Mouse (Mus musculus): Measurements from ENCODE around the gene Npr3.

The Npr3 gene

DNA sequence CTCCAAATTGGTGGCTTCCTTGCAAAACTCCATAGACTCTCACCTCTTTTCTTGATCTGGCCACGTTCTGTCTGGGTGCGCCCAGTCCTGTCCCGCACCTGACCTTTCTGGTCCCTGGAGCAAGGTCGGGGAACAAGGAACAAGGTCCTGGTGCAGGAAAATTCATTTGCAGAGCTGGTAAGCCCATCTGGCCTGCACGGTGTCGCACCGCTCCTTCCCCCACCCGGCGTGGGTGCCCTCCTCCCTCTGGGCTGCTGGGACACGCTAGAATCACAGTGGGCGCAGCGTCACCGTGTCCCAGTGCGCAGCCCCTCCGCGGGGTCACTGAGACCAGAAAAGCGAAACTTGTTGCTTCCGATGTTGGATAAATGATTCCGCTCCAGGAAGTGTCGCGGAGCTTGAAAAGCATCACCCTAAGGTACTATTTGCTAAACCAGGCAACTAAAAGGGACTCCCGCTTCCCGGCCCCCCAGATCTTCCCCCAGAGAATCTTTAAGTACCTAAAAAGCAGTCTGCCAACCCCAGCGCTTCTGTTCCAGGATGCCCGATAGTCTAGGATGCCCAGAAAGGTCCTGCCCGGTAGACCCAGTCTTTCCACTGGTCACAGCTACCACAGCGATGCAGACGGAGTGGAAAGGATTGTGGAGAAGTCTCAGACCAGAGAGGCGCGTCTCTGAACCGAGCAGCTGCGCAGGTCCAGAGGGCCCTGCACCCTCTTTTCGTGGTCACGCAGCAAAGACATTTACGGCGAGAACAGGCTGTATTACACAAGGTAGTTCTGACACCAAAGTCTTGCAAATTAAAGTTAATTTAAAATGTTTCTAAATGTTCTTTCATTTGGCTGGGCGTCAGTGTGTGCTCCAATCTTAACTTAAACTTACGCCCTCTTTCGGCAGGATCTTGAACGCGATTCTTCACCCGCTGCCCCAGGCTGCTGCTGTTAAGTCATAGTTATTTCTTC lies at the start of gene Npr3:
TSS of gene Npr3 (minus strand) at position 717 of the 961 bp plus-strand sequence.
- in situ Hi-C loops (cut with MboI, MseI) = no loop called here

DNA sequence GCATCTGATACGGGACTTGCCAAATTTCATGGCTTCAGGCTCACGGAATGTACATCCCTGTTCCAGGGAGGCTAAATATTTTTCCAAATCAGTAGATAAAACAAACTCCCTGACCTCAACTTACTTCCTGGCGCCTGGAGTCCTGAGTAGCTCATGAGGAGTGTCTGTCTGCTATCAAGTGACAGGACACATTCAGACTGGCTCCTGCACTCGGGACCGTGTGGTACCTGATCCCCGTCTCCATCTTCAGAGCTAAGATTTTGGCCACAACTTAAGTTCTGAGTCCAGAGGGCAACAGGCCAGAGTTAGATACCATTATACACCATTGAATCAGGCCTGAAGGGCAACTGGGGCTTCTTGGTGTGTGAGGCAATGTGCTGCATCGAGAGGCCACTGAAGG lies 49.0 kb upstream of the Npr3 start:
- in situ Hi-C loops (cut with MboI, MseI) = no loop called here

DNA sequence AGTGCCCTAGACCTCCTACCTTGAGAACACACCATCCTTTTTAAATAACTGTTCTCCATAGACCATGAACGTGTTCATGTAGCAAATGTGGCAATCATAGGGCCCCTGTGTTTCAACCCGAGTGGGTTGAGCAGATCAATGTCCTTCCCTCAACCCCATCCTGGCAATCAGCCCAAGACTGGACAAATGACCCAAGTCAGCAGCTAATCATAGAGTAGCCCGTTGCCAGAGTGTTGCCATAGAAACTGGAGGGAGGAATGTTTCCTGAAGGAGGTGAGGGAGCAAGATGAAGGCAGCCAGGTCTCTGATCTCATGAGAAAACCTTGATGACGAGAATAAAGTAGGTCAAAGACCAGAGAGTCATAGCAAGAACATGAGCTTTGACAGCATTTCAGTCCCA lies 47.1 kb upstream of the Npr3 start:
- in situ Hi-C loops (cut with MboI, MseI) = no loop called here

DNA sequence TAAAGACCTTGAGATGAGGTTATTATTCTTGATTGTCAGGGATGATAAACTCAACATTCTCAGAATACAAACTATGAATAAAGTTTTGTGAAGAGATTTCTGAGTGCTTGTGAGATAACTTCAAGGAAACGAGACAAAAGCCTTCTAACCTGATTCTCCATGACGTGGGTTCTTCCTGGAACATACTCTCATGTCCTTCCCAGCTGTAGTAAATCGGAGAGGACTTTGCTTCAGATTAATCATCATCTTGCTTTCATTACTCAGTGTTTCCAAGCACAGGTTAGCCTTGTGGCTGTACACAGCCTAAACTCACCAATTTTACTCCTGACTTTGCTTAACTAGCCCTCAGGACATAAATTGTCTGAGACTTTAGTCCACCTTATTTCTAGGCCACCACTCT lies 45.1 kb upstream of the Npr3 start:
- in situ Hi-C loops (cut with MboI, MseI) = no loop called here

DNA sequence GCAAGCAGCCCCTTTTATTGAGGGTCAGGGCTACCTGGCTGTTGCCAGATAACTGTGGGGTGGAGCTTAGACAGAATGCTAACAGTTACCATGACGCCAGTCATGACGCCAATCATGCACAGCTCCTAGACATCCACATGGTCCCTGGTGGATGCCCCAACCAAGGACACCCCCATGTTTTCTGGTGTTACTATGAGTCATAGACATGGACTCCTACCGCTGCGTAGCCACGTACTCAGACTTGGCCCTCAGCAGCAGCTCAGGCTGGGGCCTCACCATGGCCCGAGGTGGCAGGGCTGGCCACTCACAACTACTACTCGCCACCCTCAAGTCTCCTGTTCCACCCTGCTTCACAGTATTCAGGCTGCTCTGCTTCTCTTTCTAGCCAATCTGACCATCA lies 44.1 kb upstream of the Npr3 start:
- in situ Hi-C loops (cut with MboI, MseI) = no loop called here

- in situ Hi-C loops (cut with MboI, MseI) = no loop called here
Observed at GRCm38 (mm10) chr15:11950144-11950543, 43.1 kb upstream of the Npr3 start.

GRCm38 (mm10) chr15:11949490-11949889 lies 42.4 kb upstream of the Npr3 start:
- in situ Hi-C loops (cut with MboI, MseI) = no loop called here

DNA sequence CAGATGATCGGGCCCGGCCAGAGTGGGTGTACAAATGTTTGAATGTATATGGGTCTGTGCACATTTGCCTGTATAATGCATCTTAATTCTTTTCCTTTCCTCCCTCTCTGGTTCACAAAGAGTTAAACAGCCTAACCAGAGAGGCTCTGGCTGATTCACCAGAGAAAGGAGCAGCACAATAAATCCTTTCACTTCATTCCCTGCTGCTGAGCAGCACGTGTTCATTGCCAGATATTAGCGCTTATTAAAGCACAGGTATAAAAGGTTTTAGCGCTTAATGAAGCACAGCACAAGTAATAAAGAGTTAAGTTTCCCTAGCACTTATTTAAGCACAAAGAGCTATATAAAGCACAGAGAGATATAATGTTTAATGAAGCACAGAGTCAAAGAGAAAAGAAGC lies 33.8 kb upstream of the Npr3 start:
- in situ Hi-C loops (cut with MboI, MseI) = no loop called here

DNA sequence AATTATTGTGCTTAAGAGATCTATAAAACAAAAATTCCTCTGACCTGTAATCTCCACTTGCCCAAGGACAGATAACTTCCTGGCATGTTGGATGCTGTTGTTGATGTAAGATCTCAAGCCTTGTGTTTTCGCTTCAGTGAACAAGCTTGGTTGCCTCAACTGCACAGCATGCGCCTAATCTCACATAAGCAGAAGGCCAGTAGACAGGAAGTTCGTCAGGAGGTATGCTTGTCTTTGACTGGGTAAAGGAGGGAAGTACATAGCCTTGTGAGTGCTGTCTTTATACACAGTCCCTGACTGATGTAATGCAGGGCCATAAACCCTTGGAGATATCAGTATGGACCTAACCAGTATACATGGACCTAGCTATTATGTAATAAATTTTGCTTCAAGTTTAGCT lies 20.7 kb upstream of the Npr3 start:
- in situ Hi-C loops (cut with MboI, MseI) = no loop called here

GRCm38 (mm10) chr15:11914101-11914500 lies 7.0 kb upstream of the Npr3 start:
- in situ Hi-C loops (cut with MboI, MseI) = no loop called here

DNA sequence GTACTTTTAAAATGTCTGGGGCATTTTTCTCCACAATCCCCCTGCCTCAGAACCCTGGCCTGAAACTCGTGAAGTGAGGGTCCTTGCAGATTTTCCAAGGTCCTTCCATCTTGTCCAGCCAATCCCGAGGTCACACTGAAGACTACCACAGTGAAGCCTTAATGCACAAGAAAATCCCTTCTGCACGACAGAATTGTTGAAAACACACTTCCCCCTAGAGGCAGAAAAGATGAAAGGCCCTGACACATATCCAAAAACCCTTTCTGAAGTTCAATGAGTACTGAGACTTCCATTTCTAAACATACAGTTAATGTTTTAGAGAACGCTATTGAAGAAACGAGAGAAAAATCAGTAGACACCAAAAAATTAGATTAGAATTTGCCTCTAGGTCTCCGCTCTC lies 2.8 kb upstream of the Npr3 start:
- in situ Hi-C loops (cut with MboI, MseI) = no loop called here

DNA sequence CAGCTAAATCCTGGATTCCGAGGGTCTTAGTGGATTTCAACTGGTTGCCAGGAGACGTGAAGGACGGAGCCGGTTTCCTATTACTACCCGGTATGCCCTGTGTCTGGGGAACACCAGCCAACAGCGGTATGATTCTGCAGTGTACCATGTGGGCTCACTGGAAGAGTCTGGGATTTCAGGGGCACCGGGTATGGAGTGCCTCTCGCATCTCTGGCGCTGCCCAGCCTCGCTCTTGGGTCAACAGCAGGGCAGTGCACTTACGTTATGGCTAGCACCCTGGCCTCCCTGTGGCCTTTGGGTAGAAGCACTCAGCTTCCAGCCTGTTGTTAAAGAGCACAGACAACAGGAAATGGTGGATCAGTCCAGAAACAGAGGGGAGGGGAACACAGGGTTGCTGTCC lies 1.1 kb upstream of the Npr3 start:
- in situ Hi-C loops (cut with MboI, MseI) = no loop called here

DNA sequence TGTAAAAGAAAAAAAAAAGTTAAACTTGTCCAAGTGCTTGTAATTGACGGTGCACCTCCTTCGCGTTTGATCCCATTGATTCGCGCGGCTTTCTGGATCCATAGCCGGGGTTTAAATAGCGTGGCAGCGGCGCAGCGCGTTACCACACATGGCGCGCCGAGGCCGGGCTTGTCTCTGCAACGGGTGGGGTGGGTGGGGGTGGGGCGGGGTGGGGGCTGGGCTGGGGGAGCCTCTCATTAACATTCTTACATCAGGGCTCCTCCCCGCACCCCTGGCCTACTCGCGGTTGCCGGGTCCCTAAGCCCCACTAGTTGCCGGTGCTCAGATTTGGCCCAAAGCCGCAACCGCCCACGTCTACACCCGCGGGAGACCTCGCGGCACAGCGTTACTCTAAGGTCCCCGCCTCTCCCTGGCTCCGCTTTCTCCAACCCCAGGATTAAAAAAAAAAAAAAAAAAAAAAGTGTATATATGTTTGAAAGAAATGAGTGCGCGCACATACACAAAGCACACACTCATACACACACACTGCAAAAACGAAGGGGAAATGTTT lies 991 bp downstream of the Npr3 start:
- in situ Hi-C loops (cut with MboI, MseI) = no loop called here

DNA sequence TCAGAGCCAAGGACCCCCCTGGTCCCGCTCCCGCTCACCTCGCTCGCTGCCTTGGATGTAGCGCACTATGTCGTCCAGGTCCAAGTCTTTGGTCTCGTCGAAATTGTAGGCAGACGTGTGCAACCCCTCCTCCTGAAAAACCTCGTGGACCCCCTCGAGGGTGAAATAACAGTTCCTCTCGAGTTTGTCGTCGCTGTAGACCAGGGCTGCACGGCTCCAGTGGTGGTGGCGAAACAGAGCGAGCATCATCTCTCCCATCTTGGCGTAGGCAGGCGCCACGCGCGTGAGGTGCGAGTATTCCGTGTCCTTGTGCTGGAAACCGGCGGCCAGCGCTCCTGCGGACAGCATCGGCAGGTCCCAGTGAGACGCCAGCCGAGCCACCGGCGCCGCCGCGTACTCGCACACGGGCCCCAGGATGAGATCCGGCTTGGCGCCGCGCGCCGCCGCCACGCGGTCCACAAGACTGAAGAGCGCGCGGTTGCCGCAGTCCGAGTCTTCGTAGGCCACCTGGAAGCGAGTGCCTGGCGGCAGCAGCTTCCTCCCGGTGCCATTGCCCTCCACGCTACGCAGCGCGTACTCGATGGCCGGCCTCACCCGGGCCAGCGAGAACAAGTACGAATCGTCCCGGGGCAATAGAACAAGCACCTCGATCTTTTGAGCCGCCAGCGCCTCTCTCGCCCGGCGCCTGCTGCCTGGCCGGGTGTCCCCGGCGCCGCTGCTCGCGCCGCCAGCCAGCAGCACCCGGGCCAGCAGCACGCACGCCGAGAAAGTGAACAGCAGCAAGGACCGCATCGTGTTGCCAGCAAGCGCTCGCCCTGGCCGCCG lies 2.0 kb downstream of the Npr3 start:
- in situ Hi-C loops (cut with MboI, MseI) = no loop called here

GRCm38 (mm10) chr15:11904043-11904847 lies 2.8 kb downstream of the Npr3 start:
- in situ Hi-C loops (cut with MboI, MseI) = no loop called here

DNA sequence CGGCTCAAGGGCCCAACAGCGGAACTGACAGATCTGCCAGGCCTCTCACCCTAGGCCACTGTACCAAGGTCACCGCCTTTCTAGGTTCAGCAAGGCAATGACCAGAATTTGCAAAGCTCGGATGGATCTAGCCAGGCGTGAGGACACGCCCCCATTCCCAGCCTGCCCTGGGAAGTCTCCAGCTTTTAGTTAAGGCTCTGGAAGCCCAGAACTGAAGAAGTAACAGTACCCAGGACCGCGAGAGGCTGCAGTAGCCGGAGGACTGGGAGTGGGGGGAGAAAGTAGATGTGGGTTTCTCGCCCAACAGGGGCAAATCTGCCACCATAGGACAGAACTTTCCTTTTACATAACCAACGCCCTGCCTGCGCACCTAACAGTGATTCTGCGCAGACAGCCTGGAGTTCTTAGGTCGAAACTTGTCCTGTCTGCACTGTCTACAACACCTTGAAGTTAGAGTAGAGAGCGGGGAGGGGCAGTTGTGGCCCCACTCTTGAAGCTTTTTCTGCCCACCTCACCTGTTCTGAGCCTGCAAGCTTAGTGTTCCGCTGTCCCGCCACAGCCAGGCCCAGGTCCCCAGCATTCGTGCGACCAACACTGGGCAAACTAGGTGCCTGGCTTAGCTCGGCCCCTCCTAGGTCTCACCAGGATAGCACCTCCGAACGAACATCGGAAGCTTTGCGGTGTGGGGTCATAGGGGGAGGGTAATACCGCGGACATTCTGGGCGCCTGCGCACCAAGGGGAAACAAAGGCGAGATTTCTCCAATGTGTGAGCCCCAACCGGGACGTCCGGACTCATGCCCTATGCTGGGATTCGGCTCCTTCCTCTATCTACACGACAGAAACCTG lies 3.7 kb downstream of the Npr3 start:
- in situ Hi-C loops (cut with MboI, MseI) = no loop called here

DNA sequence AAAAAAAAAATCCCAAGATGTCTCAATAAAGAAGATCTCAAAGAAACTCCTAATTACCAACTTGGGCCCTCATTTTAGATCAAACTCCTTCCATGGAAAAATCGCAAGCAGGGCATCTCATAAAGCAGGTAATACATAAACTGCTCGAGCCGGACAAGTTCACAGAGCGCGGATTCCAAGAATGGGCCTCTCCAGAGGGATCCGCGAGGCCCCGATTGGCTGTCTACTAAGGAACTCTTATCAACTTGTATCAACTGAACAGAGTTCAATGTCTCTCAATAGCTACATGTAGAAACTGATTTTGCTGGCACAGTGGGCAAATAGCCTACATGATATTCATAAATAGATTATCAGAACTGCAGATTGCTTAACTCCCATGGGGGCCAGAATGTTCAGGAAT lies 9.5 kb downstream of the Npr3 start:
- in situ Hi-C loops (cut with MboI, MseI) = no loop called here

- in situ Hi-C loops (cut with MboI, MseI) = no loop called here
Observed at GRCm38 (mm10) chr15:11897162-11897561, 9.9 kb downstream of the Npr3 start.

GRCm38 (mm10) chr15:11893969-11894368 lies 13.1 kb downstream of the Npr3 start:
- in situ Hi-C loops (cut with MboI, MseI) = no loop called here

DNA sequence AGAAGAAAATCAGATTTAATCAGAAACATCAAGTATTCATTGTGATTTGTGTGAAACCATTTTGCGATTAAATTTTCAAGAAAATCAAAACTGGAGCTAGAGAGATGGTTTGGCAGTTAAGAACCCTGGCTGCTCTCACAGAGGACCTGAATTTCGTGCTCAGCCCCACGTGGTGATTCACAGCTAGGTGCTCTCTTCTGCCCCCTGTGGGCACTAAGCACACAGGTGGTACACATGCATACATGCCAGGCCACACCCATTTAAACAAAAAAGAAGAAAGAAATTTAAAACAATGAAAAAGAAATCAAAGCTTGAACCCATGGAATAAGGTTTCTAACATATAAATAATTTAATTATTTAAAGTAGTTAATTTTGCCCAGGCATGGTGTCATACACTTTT lies 15.7 kb downstream of the Npr3 start:
- in situ Hi-C loops (cut with MboI, MseI) = no loop called here

Measured in regulatory T cell (primary cell).